ENCODE assay signal across 8 mouse cellular contexts in the genomic region with DNA sequence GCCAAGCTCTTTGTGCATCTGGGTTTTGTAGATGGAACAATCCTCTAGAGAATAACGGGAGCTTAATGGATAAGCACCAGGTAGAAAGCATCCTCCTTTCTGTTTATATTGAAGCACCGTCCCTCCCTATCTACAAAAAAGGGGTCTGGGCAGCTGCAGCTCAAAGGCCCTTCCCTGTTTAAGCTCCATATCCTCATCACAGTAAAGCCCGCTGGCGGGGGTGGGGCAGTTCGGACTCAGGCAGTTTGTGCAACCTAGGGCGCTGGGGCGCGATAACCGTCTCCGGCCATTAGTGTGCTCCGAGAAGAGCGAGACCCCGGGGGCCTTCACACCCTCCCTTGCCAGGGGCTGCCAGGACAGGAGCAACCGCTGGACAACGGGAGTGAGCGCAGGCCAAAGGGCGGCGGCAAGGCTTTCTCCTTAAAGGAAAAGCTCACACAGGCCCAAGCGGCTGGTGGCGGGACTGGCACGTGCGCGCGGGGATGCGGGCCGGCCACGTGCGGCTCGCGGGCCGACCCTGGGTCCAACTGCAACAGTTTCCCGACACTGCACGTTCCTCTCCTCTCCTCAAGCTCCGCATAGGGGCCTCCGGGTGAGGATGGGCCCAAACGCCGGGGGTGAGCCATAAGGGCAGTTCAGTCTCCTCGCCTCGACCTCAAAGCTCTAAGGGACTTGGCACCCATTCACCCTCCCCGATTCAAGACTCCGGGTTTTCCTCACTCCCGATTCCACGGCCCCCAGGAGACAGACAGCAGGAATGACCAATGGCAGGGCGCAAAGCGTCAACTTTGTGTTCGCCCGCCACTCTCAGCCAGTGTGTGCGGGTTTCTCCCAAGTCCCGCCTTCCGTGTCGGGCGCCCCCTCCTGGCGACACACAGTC. TPM values are rescaled to one million over a fixed set of nuclear protein-coding genes. Genes with fewer than 3 reads are reported as not detected.
DNase-seq lines count a peak whose midpoint lies in the region; ATAC-seq lines count a peak whose summit lies in the region.

No protein-coding gene starts in this region.

- peak; percentile 77 for ATAC-seq in hindbrain, embryonic 15.5 days (ENCODE audit: low FRiP score, low read depth)

- no peaks in the 10 kb centered on the region for H3K9me3 ChIP-seq in hindbrain, embryonic 15.5 days

- H3K4me2 ChIP-seq in hindbrain, embryonic 15.5 days = peak overlapping the region; percentile 94

- 1% methylated on average over 53 of the region's 53 CpGs for WGBS in hindbrain, embryonic 15.5 days

- peaks cover 33% of the 10 kb centered on the region for H3K4me1 ChIP-seq in hindbrain, embryonic 15.5 days (replicated peaks)

- peak; percentile 97 for DNase-seq in T-cell, adult 2 months (ENCODE audit: low spot score)
- DNase-seq in cerebellum, postnatal 36 days = peak; percentile 100
- DNase-seq in frontal cortex, postnatal 36 days (ENCODE audit: low spot score in 2 of 2) = peak; percentile 99 to 100
- peak; percentile 98 for DNase-seq in left cerebral cortex, adult 11 months (ENCODE audit: low spot score)
- DNase-seq in lung, postnatal 4 days = peak; percentile 100
- peak; percentile 99 for DNase-seq in right cerebral cortex, adult 18-20 months
- DNase-seq in urinary bladder, postnatal 10 days (ENCODE audit: low spot score) = peak; percentile 99

- peak overlapping the region; percentile 84 for H3K4me3 ChIP-seq in hindbrain, embryonic 15.5 days

- H3K36me3 ChIP-seq in hindbrain, embryonic 15.5 days = peaks cover 4% of the 10 kb centered on the region; the same call in 1 of the 2 replicates

- peak overlapping the region; percentile 100 for H3K27ac ChIP-seq in hindbrain, embryonic 15.5 days (replicated peaks)

- H3K9ac ChIP-seq in hindbrain, embryonic 15.5 days = peak overlapping the region; percentile 71

- no peaks in the 10 kb centered on the region for H3K27me3 ChIP-seq in hindbrain, embryonic 15.5 days

RNA-seq across cellular contexts. Expression of gene Ptma, which starts 1.7 kb away (rescaled TPM):
- 1,392 and 1,427 TPM in 2 replicates for polyA plus RNA-seq in hindbrain, embryonic 15.5 days (2015; fragmentation: Nextera tagmentation; extraction: Ambion mirVana)

RNA-seq across cellular contexts. Expression of gene Pde6d, which starts 57.6 kb away (rescaled TPM):
- 115 and 122 TPM in 2 replicates for polyA plus RNA-seq in hindbrain, embryonic 15.5 days (2015; fragmentation: Nextera tagmentation; extraction: Ambion mirVana)

RNA-seq across cellular contexts. Expression of gene Cops7b, which starts 57.8 kb away (rescaled TPM):
- polyA plus RNA-seq in hindbrain, embryonic 15.5 days (2015; fragmentation: Nextera tagmentation; extraction: Ambion mirVana) = 56.5 and 63.9 TPM in 2 replicates

Comparison
In these comparisons a context has a peak if more than half of its experiments do, and no peak if none do; other contexts are left out.
1. Peak in every context shown above with its lines: DNase-seq, ATAC-seq, H3K4me3 ChIP-seq and H3K27ac ChIP-seq.